ENCODE assay signal across 9 mouse cellular contexts in genomic region chr10:109920607-109921187, GRCm38 (mm10).
DNase-seq lines count a peak whose midpoint lies in the region; ATAC-seq and TF ChIP-seq lines count a peak whose summit lies in the region.
"Had no signal": no experiment of that assay in that cellular context is flagged by ENCODE, and none has a peak within 500 bp of the region (broad histone marks: within the 10 kb centered on the region; RNA-seq: fewer than 3 reads in every experiment).

No protein-coding gene starts in this region.

- no peaks in the 10 kb centered on the region for H3K9me3 ChIP-seq in forebrain, postnatal 0 days (ENCODE audit: low read length)
- H3K9me3 ChIP-seq in lung, embryonic 15.5 days, result no peaks in the 10 kb centered on the region
- H3K9me3 ChIP-seq: liver, embryonic 15.5 days had no signal

- no peak overlapping the region for H3K9ac ChIP-seq in forebrain, postnatal 0 days
- 0 out of 2 replicates have a peak overlapping the region, but pooled peaks have one; percentile 4 for H3K9ac ChIP-seq in lung, embryonic 15.5 days
- H3K9ac ChIP-seq: liver, embryonic 15.5 days had no signal

- no peak for TF ChIP-seq POLR2A in cerebellum, adult 2 months (IDR thresholded peaks at IDR 0.05; ENCODE audit: borderline replicate concordance, insufficient read depth, low read length)

- no peak overlapping the region for H3K27ac ChIP-seq in cerebellum, adult 2 months (ENCODE audit: insufficient read depth, low read length)
- H3K27ac ChIP-seq in forebrain, postnatal 0 days (ENCODE audit: low read depth, low read length), result no peak overlapping the region
- no peak overlapping the region for H3K27ac ChIP-seq in layer of hippocampus, adult 2 months
- no peak overlapping the region for H3K27ac ChIP-seq in lung, embryonic 15.5 days
- H3K27ac ChIP-seq: liver, embryonic 15.5 days had no signal

- WGBS in cerebellum, adult 2 months, result 14% methylated on average over 6 of the region's 6 CpGs
- whole genome bisulfite sequencing in forebrain, postnatal 0 days, result 16% methylated on average over 6 of the region's 6 CpGs
- WGBS in lung, embryonic 15.5 days, result 13% methylated on average over 6 of the region's 6 CpGs

- TF ChIP-seq CTCF in cerebellum, adult 2 months (IDR thresholded peaks at IDR 0.05; ENCODE audit: borderline replicate concordance, insufficient read depth, low read depth, low read length), result peak; percentile 83
- peak; percentile 97 for TF ChIP-seq CTCF in forebrain, postnatal 0 days (IDR thresholded peaks at IDR 0.05; ENCODE audit: low read depth)
- peak; percentile 98 for TF ChIP-seq CTCF in layer of hippocampus, adult 2 months (conservative IDR thresholded peaks at IDR 0.05)

- H3K4me1 ChIP-seq in cerebellum, adult 2 months (ENCODE audit: control insufficient read depth, insufficient read depth, low read length), result no peaks in the 10 kb centered on the region
- no peaks in the 10 kb centered on the region for H3K4me1 ChIP-seq in forebrain, postnatal 0 days (ENCODE audit: insufficient read depth)
- H3K4me1 ChIP-seq in lung, embryonic 15.5 days, result no peaks in the 10 kb centered on the region
- H3K4me1 ChIP-seq: liver, embryonic 15.5 days had no signal

- DNase-seq in NIH3T3 (ENCODE audit: low read depth), result peak; percentile 83
- peak; percentile 61 to 65 for DNase-seq in cerebellum, adult 2 months
- peak; percentile 84 for DNase-seq in forebrain, postnatal 0 days
- peak; percentile 66 to 67 for DNase-seq in layer of hippocampus, adult 2 months (ENCODE audit: low spot score in 2 of 2)
- peak; percentile 34 for DNase-seq in retina, adult 2 months (ENCODE audit: low read depth, low spot score)

- H3K4me2 ChIP-seq in forebrain, postnatal 0 days (ENCODE audit: low read depth), result no peak overlapping the region
- H3K4me2 ChIP-seq in lung, embryonic 15.5 days, result peak overlapping the region; percentile 50
- H3K4me2 ChIP-seq: liver, embryonic 15.5 days had no signal

- no peaks in the 10 kb centered on the region for H3K36me3 ChIP-seq in forebrain, postnatal 0 days (ENCODE audit: insufficient read depth)
- H3K36me3 ChIP-seq in lung, embryonic 15.5 days, result no peaks in the 10 kb centered on the region
- H3K36me3 ChIP-seq: liver, embryonic 15.5 days had no signal

- peak; percentile 85 for ATAC-seq in forebrain, postnatal 0 days
- peak; percentile 86 to 88 for ATAC-seq in hematopoietic stem cell, adult 5-6 weeks (replicated peaks in 1 of 2; ENCODE audit: insufficient read depth in 1 of 2, low FRiP score in 2 of 2, low TSS enrichment in 1 of 2, low read depth in 1 of 2, poor library complexity in 2 of 2, severe bottlenecking in 2 of 2)
- peak; percentile 86; the same call in 1 of the 2 replicates for ATAC-seq in lung, embryonic 15.5 days (ENCODE audit: borderline replicate concordance, extremely low read depth, low FRiP score, low TSS enrichment)
- no peak for ATAC-seq in erythroid progenitor cell, adult 5-6 weeks (replicated peaks; ENCODE audit: low FRiP score, poor library complexity, severe bottlenecking)

- H3K4me3 ChIP-seq in cerebellum, adult 2 months (replicated peaks; ENCODE audit: insufficient read depth, low read depth, low read length), result no peak overlapping the region
- H3K4me3 ChIP-seq in forebrain, postnatal 0 days (ENCODE audit: low read depth, low read length), result no peak overlapping the region
- H3K4me3 ChIP-seq in layer of hippocampus, adult 2 months, result peak overlapping the region; percentile 40
- H3K4me3 ChIP-seq in lung, embryonic 15.5 days, result peak overlapping the region; percentile 29; the same call in 1 of the 2 replicates
- H3K4me3 ChIP-seq: liver, embryonic 15.5 days had no signal

- no peaks in the 10 kb centered on the region for H3K27me3 ChIP-seq in cerebellum, adult 2 months (ENCODE audit: control insufficient read depth, insufficient read depth, low read length)
- H3K27me3 ChIP-seq in forebrain, postnatal 0 days (ENCODE audit: insufficient read depth, low read length), result no peaks in the 10 kb centered on the region
- no peaks in the 10 kb centered on the region for H3K27me3 ChIP-seq in lung, embryonic 15.5 days
- H3K27me3 ChIP-seq: liver, embryonic 15.5 days had no signal

Comparison
In these comparisons a context has a peak if more than half of its experiments do, and no peak if none do; other contexts are left out.
1. DNase-seq: peak in every context shown above with its lines; median percentile 84 in forebrain, postnatal 0 days; 83 in NIH3T3; 66 in layer of hippocampus, adult 2 months; 63 in cerebellum, adult 2 months; 34 in retina, adult 2 months.
2. H3K4me3 ChIP-seq: peak in layer of hippocampus, adult 2 months (single experiment) and lung, embryonic 15.5 days (single experiment); none in cerebellum, adult 2 months (single experiment) and forebrain, postnatal 0 days (single experiment).
3. Peak in every context shown above with its lines, with median percentiles within 50 percentile points of each other: CTCF ChIP-seq.